Mouse (Mus musculus) adrenal gland, postnatal 4 days (tissue): ENCODE measurements at regions not wholly inside any gene's neighbourhood (a gene's known extent, or its start where the extent isn't known, plus 50 kb on each side); places are given as distances from the start of the nearest gene placed in this dataset.
"Not testable (repeated sequence)": the region's sequence is repeated elsewhere in the genome, so short reads cannot be mapped to it uniquely, and the experiment has no call there.

Experiments
- DNase-seq, 2 experiments: peaks; one replicate each; pipeline ENCODE4 v3.0.0; 2021 to 2022; ENCODE audit warnings: low spot score in 2 of 2, mixed read lengths in 2 of 2

DNA sequence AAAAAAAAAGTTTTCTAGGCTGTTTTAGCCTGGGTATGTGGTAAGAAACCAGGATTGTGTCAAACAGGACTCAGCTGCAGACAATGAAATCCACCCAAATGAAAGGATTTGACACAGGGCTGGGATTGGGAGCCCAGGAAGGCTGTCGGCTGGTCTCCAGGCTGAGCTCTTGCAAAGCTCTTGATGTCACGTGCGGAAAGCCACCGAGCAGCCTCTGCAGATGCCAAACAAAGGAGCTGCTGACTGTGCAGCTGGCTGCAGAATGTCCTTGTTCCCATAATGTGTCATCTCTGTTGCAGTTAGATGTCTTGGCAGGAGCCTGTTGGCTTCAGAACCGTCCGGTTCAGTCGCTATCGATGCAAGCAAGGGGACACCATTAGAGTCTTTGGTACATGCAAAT, 56.1 kb downstream of the Bbs10 start:
- peak in 1 of 2 experiments; percentile 32 for DNase-seq

GRCm38 (mm10) chr10:111358340-111358739, 59.9 kb downstream of the Bbs10 start:
- DNase-seq = not testable (repeated sequence)

GRCm38 (mm10) chr10:111361749-111362435, 63.4 kb downstream of the Bbs10 start:
- no peak for DNase-seq

- DNase-seq = no peak
These were observed 65.5 kb downstream of the Bbs10 start for GRCm38 (mm10) chr10:111363729-111364617.

DNA sequence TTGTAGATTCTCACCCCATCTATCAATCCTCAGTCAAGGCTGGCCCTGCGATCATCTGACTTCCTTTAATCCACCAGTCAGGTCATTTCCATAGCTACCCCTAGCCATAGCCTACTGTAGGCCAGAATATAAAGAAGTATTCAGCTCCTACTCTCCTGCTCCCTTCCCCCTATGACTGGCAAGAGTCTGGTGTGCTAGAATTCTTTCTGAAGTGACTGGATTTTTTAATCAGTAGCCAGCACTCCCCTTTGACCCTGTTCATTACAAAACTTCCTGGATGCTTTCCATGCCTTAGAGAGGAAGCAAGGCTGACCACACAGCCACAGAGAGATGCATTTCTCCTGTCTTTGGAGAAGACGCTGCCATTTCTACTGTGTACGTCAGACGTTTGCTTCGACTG, 66.5 kb downstream of the Bbs10 start:
- no peak for DNase-seq

- not testable (repeated sequence) for DNase-seq
These were observed 70.6 kb downstream of the Bbs10 start for GRCm38 (mm10) chr10:111369046-111369445.

GRCm38 (mm10) chr10:111378047-111378618, 79.7 kb downstream of the Bbs10 start:
- no peak for DNase-seq

- no peak for DNase-seq
These were observed 83.2 kb downstream of the Bbs10 start for GRCm38 (mm10) chr10:111381689-111382088.

GRCm38 (mm10) chr10:111382206-111382930, 83.9 kb downstream of the Bbs10 start:
- DNase-seq = no peak

- no peak for DNase-seq
These were observed 87.1 kb downstream of the Bbs10 start for GRCm38 (mm10) chr10:111385561-111385960.

DNA sequence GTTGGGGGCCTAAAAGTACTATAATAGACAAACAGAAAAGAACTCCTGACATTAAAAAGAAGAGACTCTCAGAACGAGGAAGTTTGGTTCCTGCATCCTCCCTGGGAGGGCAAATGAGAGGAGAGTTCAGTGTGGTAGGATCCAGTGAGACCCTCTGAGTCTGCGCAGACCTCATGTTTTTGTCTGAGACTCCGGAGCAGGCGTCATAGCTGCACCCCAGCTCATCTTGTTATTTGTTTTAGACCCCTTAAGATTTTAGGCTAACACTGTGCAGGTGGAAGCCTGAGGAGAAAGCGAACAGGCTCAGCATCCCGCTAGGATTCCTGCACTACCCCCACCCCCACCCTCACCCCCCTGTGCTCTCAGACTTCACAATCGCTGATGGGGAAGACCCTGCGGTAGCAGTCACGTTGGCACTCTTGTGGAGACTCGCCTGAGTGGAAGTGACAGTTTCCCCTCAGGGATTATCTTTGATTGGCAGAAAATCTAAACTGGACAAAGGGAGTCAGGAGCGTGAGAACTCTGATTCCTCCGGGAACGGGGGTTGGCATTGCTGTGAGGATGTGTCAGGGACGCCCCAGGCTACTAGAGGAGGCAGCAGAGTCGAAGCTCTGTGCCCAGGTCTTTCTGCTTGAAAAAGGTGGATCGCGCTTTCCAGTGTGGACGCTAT, 85.0 kb upstream of the Nap1l1 start:
- DNase-seq = no peak

DNA sequence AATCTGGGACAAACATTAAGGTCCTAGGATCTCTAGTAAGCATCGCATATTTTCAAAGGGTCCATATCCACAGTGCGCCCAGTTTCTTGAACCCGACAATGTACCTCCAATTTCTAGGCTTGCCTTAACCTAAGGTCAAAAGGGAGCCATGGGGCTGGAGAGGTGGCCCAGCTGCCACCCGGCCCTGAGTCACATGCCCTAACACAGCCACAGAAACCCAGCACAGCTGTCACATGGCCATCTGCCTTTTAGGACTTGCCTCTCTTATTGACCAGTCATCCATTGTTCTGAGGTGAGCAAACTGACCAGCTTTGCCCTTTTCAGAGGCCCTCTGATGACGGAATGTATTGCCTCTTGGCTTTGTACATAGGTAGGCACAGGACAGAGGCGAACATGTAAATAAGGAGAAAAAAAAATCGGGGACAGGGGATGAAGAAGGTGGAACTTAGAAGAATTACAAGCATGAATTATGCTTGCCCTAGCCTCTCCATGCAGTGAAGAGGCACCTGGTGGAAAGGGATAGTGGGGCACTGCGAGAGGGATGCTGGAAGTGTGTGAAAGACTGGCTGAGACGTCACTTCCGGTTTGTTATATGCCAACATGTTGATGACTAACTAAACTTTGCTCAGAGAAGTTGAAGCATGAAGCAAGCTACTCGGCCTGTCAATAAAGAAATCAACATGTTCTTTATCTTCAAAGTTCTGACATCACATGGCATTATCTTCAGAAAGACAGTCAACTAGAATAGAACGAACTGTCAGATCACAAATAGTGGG, 84.3 kb upstream of the Nap1l1 start:
- DNase-seq = no peak

DNA sequence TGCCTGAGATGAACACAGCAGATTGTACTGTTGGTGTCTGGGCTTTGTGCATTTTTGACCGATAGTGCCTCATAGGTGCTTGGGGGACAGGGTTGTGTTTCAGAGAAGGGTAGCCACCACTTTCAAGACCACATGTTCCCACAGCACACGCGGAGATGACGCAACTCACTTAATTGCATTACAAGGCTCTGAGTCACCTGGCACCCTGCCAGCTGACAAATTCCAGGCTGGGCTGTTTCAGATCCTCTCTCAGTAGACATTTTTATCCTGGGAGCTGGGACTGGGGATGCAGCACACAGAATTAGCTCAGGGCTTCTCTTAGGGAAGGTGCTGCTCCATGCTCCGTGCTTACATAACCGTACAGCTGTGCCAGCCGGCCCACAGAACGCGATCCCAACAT, 83.1 kb upstream of the Nap1l1 start:
- peak; percentile 46 to 62 for DNase-seq

DNA sequence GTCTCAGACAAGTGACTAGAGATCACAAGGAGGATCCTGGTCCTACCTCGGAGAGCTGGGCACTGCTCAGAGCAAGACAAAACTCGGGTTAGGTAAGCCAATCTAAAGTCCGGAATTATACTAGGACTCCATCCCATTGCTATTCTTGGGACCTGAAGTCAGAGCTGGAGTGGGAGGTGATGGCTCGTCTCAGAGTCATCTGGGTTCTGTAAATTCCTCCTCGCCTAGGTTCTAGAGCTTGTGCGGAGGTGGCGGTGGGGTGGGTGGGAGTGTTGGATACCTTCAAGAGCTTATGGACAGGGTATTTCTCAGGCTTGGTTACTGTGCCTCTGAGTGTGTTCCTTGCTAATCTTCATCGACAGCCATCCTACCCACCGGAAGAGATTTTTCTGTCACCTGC, 78.6 kb upstream of the Nap1l1 start:
- no peak for DNase-seq

- DNase-seq = no peak
These were observed 68.0 kb upstream of the Nap1l1 start for GRCm38 (mm10) chr10:111405071-111405470.

GRCm38 (mm10) chr10:111408887-111409286, 64.1 kb upstream of the Nap1l1 start:
- no peak for DNase-seq

DNA sequence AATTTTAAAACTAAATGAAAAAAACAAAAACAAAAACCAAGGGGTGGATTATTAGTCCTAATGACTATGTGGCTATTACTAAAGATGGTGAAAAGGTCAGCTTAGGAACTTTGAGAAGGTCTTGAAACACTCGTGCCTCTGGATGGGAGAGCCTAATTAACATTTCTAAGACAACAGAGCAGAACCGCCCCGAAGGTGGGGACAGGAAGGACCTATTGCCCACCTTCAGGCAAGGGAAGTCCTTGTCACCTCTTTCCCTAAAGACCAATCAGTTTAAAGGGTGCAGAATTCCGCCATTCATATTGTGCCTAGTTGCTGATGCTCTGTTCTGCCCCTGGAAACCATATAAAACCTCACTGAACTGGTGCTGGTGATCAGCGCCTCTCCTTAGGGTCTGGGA, 63.5 kb upstream of the Nap1l1 start:
- DNase-seq = no peak

- DNase-seq = no peak
These were observed 62.9 kb upstream of the Nap1l1 start for GRCm38 (mm10) chr10:111410121-111410520.

DNA sequence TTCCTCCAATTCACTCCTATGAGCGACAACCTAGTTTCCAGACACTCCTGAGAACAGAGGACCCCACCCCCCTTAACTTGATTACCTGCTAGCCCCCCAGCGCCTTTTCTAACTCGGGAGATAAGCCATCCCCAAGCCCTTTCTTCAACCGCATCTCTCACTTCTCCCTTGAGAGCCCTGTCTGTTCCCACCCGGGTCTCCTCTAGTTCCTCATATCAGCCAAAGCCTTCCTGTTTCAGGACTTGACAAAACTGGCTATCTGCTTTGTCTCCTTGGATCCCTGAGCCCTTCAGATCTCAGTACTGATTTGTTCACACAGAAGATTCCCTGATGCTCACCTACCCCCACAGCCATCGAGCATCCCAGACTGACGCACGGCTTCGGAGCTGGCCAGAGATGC, 61.5 kb upstream of the Nap1l1 start:
- no peak for DNase-seq

DNA sequence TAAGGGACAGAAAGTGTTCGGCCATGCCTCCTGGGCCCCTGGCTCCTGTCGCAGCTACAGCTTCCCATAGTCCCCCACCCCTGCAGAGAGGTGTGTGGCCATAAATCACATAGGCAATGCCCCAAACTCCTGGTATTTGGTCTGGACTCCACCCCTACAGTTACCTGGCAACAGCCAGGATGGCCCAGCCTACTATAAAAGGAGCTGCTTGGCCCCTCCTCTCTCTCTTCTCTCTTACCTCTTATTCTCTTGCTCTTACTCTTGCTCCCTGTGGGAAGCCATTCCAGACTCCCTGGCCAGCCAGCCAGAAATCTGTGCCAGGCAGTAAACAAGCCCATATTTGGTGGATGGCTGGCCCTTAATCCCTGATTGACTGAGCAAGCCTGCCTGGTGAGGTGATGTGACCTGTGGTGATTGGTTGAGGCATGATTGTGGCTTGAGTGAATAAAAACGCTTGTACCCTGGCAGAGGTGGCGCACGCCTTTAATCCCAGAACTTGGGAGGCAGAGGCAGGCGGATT, 56.4 kb upstream of the Nap1l1 start:
- no peak for DNase-seq
